Mouse (Mus musculus) right cerebral cortex, postnatal 10 days (tissue): ENCODE data around the gene Upk3a.
"Not testable (repeated sequence)": the region's sequence is repeated elsewhere in the genome, so short reads cannot be mapped to it uniquely, and the experiment has no call there.

ENCODE experiments used
- DNase-seq, 2 experiments: peaks; one replicate each; pipeline ENCODE4 v3.0.0; 2021; ENCODE audit warnings: low spot score in 2 of 2

Upk3a gene

GRCm38 (mm10) chr15:85000984-85001982, 15.7 kb upstream of the Upk3a start:
- DNase-seq: peak; percentile 84 to 87

DNA sequence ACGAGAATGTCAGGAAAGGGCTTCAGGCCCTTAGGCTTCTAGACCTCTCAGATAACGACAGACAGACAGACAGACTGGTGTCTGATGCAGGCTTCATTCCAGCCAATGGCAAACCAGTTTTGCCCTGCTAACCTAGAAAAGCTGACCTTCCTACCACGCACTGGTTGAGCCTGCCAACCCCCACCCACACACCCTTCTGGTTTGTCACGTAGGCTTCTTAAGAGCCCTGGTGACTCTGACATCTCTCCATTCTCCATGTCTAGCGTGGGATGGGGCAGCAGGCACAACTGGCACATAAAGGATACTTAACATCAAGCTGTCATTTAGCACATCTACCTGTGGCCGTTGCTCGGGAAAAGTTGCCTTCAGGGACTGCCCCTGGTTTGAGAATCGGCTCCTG, 7.3 kb upstream of the Upk3a start:
- no peak for DNase-seq

DNA sequence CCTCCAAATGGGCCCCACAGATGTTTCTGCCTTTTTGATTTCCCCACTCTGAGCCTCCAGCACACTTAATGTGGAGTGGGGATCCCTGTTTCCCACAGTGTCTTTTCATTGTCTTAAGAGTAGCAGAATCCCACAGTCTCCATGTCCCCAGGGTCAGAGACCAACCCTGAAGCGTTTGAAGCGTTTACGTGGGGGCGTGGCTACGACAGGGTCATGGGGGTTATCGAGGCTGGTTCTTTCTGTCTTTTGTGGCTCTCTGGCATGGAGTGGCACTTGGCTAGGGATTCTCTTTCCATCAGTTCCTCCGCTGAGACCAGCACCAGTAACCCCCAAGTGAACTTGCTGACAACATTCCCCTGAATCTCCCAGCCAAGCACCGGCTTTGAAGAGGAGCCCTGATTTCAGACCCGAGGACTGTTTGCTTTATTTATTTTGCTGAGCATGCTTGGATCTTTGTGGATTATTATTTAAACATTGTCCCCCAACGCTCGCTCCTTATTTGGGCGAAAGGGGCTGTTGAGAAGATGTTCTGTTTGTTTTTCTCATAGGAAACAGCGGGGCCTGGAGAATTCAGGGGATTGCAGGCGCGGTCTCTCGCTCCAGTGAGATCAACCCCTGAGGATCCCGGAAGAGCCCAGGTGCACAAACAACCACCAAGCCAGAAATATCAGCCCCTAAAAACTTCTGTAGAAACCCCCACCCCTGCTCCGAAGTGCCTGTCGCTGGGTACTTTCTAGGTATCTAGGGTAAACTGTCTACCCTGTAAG, 4.9 kb upstream of the Upk3a start:
- no peak for DNase-seq

DNA sequence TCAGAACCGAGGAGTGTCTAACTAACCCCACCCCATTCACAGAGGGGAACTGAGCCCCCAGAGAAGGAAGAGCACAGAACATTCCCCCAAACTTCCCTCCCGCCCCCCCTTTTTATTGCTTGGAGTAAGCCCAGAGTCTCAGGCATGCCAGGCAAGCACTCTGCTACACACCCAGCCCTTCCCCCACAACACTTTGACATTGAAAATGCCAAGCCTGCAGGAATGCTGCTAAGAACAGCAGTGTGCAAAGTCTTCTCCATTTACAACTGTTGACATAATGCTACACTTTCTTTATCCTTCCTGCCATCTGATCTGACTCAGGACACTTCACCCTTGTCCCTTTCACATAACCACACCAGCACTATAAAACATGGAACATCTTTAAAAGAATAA, 4.3 kb upstream of the Upk3a start:
- no peak for DNase-seq

DNA sequence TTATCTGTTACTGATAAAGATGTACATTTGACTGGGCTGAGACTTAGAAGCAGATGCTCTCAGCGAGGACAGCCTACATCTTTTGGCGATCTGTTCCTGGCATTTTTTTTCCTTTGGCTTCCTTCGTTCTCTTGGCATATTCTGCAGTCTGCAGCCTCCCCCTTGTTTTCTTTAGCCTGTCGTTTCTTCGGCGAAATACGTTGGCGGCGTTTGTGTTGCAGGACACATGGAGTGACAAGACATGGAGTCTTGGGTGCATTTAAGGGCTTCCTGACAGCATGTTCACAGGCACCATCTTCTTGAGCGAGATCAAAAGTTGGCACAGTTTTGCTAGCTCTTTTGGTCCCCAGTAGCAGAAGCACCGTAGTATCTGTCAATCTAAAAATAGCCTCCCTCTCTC, 1.2 kb upstream of the Upk3a start:
- DNase-seq: peak; percentile 72 to 87

GRCm38 (mm10) chr15:85022211-85022610, 5.3 kb downstream of the Upk3a start:
- DNase-seq: no peak

DNA sequence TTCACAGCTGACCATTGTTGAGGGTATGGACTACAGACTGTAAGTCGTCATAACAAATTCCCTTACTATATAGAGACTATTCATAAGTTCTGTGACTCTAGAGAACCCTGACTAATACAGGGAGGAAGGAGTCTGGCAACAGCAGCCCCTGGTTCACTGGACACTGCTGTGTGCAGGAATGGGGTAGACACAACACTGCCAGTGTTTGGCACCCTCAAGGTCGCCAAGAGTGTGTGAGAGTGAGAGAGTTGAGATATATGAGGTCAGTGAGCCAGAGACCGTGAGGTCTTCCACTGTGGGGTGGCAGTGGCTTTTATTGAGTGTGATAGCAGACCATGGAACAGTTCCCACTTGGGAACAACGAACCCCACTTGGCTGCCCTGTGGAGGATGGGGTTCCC, 9.3 kb downstream of the Upk3a start:
- no peak for DNase-seq

DNA sequence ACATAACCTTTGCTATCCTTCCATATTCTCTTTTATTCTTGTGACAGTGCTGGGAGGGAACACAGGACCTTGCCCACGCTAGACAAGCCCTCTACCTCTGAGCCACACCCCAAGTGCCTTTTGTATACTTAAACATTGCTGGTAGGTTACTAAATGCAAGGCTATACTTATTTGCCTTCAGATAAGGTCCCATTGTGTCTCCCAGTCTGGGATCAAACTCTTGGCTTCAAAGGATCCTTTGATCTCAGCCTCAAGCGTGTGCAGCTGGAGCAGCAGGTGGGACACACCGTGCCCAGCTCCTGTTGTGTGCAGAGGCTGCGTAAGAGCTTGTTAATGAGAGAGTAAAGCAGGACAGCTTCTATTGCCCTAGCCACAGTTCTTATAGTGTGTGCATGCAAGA, 10.8 kb downstream of the Upk3a start:
- DNase-seq: no peak

GRCm38 (mm10) chr15:85028648-85029047, 11.7 kb downstream of the Upk3a start, which contains the start of gene Fam118a:
TSS of gene Fam118a (plus strand) at chr15:85028948.
- not testable (repeated sequence) for DNase-seq

GRCm38 (mm10) chr15:85030643-85031042, 13.7 kb downstream of the Upk3a start:
- not testable (repeated sequence) for DNase-seq

- DNase-seq: peak in 1 of 2 experiments; percentile 42
Measured at GRCm38 (mm10) chr15:85031866-85032265, 14.9 kb downstream of the Upk3a start.

GRCm38 (mm10) chr15:85033916-85034315, 17.0 kb downstream of the Upk3a start:
- not testable (repeated sequence) for DNase-seq

DNA sequence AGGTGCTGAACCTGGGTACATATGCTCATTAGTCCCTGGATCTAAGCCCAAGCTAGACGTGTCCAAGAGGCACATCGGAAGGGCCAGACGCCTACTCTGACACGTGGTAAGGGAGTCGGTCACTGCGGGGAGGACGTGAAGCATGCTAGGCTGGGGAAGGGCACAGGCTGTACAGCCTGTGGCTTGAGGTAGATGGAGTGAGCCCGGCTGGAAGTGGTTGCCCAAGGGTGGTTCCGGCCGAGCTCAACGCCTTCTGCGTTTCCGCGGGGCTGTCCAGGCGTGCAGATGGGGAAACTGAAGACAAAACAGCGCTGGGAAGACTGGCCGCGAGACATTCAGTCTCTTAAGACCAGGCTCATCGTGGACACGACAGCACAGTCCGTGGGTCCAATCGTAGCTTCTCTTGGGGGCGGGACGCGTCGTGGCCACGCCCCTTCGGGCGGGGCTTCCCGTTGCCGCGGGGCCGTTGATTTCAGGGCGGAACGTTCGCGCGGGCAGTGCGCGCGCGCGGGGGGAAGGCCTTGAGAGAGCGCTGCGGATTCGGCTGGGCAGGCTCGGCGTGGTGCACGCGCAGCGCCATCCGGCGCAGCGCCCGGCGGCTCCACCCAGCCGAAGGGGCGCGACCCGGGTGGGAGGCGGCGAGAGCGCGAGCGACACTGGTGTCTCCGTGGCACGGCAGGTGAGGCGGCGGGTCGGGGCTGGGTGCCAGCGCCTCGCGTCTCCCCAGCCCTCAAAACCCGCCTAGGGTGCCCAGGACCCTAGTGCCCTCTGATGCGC, 19.8 kb downstream of the Upk3a start:
- DNase-seq: peak; percentile 98

DNA sequence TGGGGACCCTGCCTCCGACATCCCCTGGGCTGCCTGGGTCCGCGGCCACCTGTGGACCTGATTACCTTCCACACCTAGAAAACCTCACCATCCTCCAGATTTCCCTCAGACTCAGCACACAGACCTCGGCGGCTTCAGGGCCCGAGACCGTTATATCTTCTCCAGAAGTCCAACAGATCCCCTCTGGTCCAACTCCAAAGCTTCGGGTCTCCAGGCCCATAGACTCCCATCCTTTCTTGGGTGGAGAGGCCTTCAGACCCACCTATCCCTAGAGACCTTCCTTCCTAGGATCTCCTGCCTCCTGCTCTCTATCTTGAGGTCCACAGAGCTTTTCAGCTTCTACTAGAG, 20.4 kb downstream of the Upk3a start:
- no peak for DNase-seq

DNA sequence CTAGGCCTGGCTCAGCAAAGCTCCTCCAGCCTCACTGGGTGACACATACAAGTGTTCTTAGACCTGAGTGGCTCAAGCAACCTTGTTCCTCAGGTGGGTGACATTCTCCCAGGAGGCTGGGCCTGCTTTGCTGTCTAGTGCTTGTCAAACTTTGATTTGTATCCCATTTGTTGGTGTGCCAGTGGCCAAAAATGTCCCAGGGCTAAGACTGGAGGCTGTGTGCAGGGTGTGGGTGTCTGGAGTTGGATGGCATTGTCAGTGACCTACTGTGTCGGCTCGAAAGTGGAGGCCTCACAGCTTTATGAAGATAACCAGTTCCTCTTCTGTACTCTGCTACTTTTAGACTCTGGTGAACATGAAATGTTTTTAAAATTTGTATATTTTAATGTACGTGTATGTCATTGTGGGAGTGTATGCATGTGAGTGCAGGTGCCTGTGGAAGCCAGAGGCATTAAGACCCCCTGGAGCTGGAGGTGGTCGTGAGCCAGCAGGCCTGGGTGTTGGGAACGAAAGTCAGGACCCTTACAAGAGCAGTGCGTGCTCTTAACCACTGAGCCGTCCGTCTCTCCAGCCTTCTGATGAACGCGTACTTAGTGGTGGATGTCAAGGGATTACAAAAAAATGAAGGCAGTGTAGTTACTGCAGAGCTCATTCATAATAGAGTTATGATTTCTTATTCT, 24.7 kb downstream of the Upk3a start:
- DNase-seq: no peak

GRCm38 (mm10) chr15:85042361-85042954, 25.5 kb downstream of the Upk3a start:
- DNase-seq: peak; percentile 80 to 91

- DNase-seq: no peak
Measured at GRCm38 (mm10) chr15:85043116-85043515, 26.2 kb downstream of the Upk3a start.

DNA sequence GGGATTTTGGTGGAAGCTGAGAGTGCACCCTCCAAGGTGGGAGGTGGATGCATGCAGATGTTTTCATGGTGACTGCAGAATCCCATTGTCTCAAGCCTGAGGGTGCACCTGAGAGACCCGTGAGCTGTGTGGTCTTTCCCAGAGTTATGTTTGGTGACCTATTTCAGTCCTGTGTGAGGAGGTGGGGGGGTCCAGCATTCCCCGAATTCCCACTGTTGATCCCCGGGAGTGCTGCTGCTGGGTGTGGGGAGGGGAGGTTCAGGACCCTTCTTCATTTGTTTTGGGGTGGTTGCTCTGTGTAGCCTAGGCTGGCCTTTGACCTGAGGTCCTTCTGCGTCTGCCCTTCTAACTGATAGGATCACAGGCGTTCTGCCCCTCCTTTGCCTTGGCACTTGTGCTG, 26.8 kb downstream of the Upk3a start:
- DNase-seq: no peak

GRCm38 (mm10) chr15:85046230-85046950, 29.4 kb downstream of the Upk3a start:
- no peak for DNase-seq

- DNase-seq: no peak
Measured at GRCm38 (mm10) chr15:85047865-85048264, 30.9 kb downstream of the Upk3a start.
